Mouse (Mus musculus): ENCODE measurements around the gene Ppfia1. TPM values are rescaled to one million over a fixed set of nuclear protein-coding genes. Genes with fewer than 3 reads are reported as not detected.

Gene Ppfia1
- total RNA-seq (2017) = 36.7 to 111 TPM (median 42.1 TPM) in 3 replicates

GRCm38 (mm10) chr7:144553237-144554122 lies at the start of gene Ppfia1:
Gene Ppfia1 (minus strand): TSS chr7:144553729.
- ATAC-seq (replicated peaks; ENCODE audit: insufficient number of reproducible peaks, low FRiP score, low TSS enrichment, poor library complexity, severe bottlenecking) = peak; percentile 95

GRCm38 (mm10) chr7:144600333-144600900 lies 46.9 kb upstream of the Ppfia1 start:
- no peak for ATAC-seq (replicated peaks; ENCODE audit: insufficient number of reproducible peaks, low FRiP score, low TSS enrichment, poor library complexity, severe bottlenecking)

GRCm38 (mm10) chr7:144589508-144589907 lies 36.0 kb upstream of the Ppfia1 start:
- ATAC-seq (replicated peaks; ENCODE audit: insufficient number of reproducible peaks, low FRiP score, low TSS enrichment, poor library complexity, severe bottlenecking) = no peak

GRCm38 (mm10) chr7:144587291-144587690 lies 33.8 kb upstream of the Ppfia1 start:
- ATAC-seq (replicated peaks; ENCODE audit: insufficient number of reproducible peaks, low FRiP score, low TSS enrichment, poor library complexity, severe bottlenecking) = no peak

GRCm38 (mm10) chr7:144585648-144586047 lies 32.1 kb upstream of the Ppfia1 start:
- ATAC-seq (replicated peaks; ENCODE audit: insufficient number of reproducible peaks, low FRiP score, low TSS enrichment, poor library complexity, severe bottlenecking) = no peak

GRCm38 (mm10) chr7:144583619-144584018 lies 30.1 kb upstream of the Ppfia1 start:
- ATAC-seq (replicated peaks; ENCODE audit: insufficient number of reproducible peaks, low FRiP score, low TSS enrichment, poor library complexity, severe bottlenecking) = no peak

GRCm38 (mm10) chr7:144582284-144582980 lies 28.9 kb upstream of the Ppfia1 start, which contains the start of gene Fadd:
Gene Fadd (minus strand): TSS chr7:144582463.
- ATAC-seq (replicated peaks; ENCODE audit: insufficient number of reproducible peaks, low FRiP score, low TSS enrichment, poor library complexity, severe bottlenecking) = peak; percentile 80

- ATAC-seq (replicated peaks; ENCODE audit: insufficient number of reproducible peaks, low FRiP score, low TSS enrichment, poor library complexity, severe bottlenecking) = peak; percentile 62
Measured at GRCm38 (mm10) chr7:144581559-144582283, 28.2 kb upstream of the Ppfia1 start.

GRCm38 (mm10) chr7:144577876-144578275 lies 24.3 kb upstream of the Ppfia1 start:
- ATAC-seq (replicated peaks; ENCODE audit: insufficient number of reproducible peaks, low FRiP score, low TSS enrichment, poor library complexity, severe bottlenecking) = no peak

- ATAC-seq (replicated peaks; ENCODE audit: insufficient number of reproducible peaks, low FRiP score, low TSS enrichment, poor library complexity, severe bottlenecking) = no peak
Measured at GRCm38 (mm10) chr7:144572234-144572633, 18.7 kb upstream of the Ppfia1 start.

GRCm38 (mm10) chr7:144571598-144571997 lies 18.1 kb upstream of the Ppfia1 start:
- no peak for ATAC-seq (replicated peaks; ENCODE audit: insufficient number of reproducible peaks, low FRiP score, low TSS enrichment, poor library complexity, severe bottlenecking)

- no peak for ATAC-seq (replicated peaks; ENCODE audit: insufficient number of reproducible peaks, low FRiP score, low TSS enrichment, poor library complexity, severe bottlenecking)
Measured at GRCm38 (mm10) chr7:144569428-144569827, 15.9 kb upstream of the Ppfia1 start.

- no peak for ATAC-seq (replicated peaks; ENCODE audit: insufficient number of reproducible peaks, low FRiP score, low TSS enrichment, poor library complexity, severe bottlenecking)
Measured at GRCm38 (mm10) chr7:144568091-144568490, 14.6 kb upstream of the Ppfia1 start.

- no peak for ATAC-seq (replicated peaks; ENCODE audit: insufficient number of reproducible peaks, low FRiP score, low TSS enrichment, poor library complexity, severe bottlenecking)
Measured at GRCm38 (mm10) chr7:144566921-144567682, 13.6 kb upstream of the Ppfia1 start.

GRCm38 (mm10) chr7:144563456-144564155 lies 10.1 kb upstream of the Ppfia1 start:
- no peak for ATAC-seq (replicated peaks; ENCODE audit: insufficient number of reproducible peaks, low FRiP score, low TSS enrichment, poor library complexity, severe bottlenecking)

GRCm38 (mm10) chr7:144562016-144562415 lies 8.5 kb upstream of the Ppfia1 start:
- no peak for ATAC-seq (replicated peaks; ENCODE audit: insufficient number of reproducible peaks, low FRiP score, low TSS enrichment, poor library complexity, severe bottlenecking)

- ATAC-seq (replicated peaks; ENCODE audit: insufficient number of reproducible peaks, low FRiP score, low TSS enrichment, poor library complexity, severe bottlenecking) = no peak
Measured at GRCm38 (mm10) chr7:144560594-144560993, 7.1 kb upstream of the Ppfia1 start.

- no peak for ATAC-seq (replicated peaks; ENCODE audit: insufficient number of reproducible peaks, low FRiP score, low TSS enrichment, poor library complexity, severe bottlenecking)
Measured at GRCm38 (mm10) chr7:144558552-144558951, 5.0 kb upstream of the Ppfia1 start.
